Mouse (Mus musculus) lung, postnatal 0 days (tissue): ENCODE results near the gene Atpaf1. TPM values are rescaled to one million over a fixed set of nuclear protein-coding genes. Genes with fewer than 3 reads are reported as not detected.

ENCODE experiments used
- ATAC-seq: fragments of 200-750 bp; cut with Nextera tagmentation; 2 replicates; pipeline ENCODE4 v1.8.0; 2017; ENCODE audit warnings: moderate library complexity
- DNase-seq: peaks from one replicate; pipeline ENCODE4 v3.0.0-alpha.2; 2016; ENCODE audit warnings: low spot score
- H3K27ac ChIP-seq: fragments of 300-500 bp; sonication (generic); 2 replicates; pipeline ENCODE4 v1.5.1; 2014; ENCODE audit warnings: antibody characterized with exemption, mild to moderate bottlenecking, low read length, mixed read lengths
- H3K27me3 ChIP-seq: fragments of 300-500 bp; sonication (generic); replicated peaks from 2 replicates; pipeline ENCODE4 v1.6.1; 2014; ENCODE audit warnings: low read length, mixed read lengths; ENCODE audit not compliant: insufficient read depth
- H3K36me3 ChIP-seq: fragments of 300-500 bp; sonication (generic); 2 replicates; pipeline ENCODE4 v1.6.1; 2014; ENCODE audit warnings: low read length, mixed read lengths; ENCODE audit not compliant: insufficient read depth
- H3K4me1 ChIP-seq: fragments of 300-500 bp; sonication (generic); 2 replicates; pipeline ENCODE4 v1.6.1; 2014; ENCODE audit warnings: antibody characterized with exemption, low read depth, low read length, mixed read lengths; ENCODE audit not compliant: insufficient read depth
- H3K4me2 ChIP-seq: fragments of 300-500 bp; sonication (generic); replicated peaks from 2 replicates; pipeline ENCODE4 v1.6.1; 2014; ENCODE audit warnings: low read depth, mild to moderate bottlenecking, low read length, moderate library complexity, mixed read lengths
- H3K4me3 ChIP-seq: fragments of 300-500 bp; sonication (generic); 2 replicates; pipeline ENCODE4 v1.5.1; 2014; ENCODE audit warnings: low read depth, low read length
- H3K9ac ChIP-seq: fragments of 300-500 bp; sonication (generic); replicated peaks from 2 replicates; pipeline ENCODE4 v1.6.1; 2014; ENCODE audit warnings: low read depth, mild to moderate bottlenecking
- H3K9me3 ChIP-seq: fragments of 300-500 bp; sonication (generic); 2 replicates; pipeline ENCODE4 v1.6.1; 2016; ENCODE audit warnings: low read length, mixed read lengths
- CTCF ChIP-seq: IDR thresholded peaks from 2 replicates; pipeline ENCODE4 v1.5.1; 2016; ENCODE audit warnings: antibody characterized with exemption, mild to moderate bottlenecking
- EP300 ChIP-seq: IDR thresholded peaks from 2 replicates; pipeline ENCODE4 v1.6.1; 2016; ENCODE audit warnings: antibody characterized with exemption, mild to moderate bottlenecking, control low read depth
- WGBS: fragments of 180-500 bp; shearing (Covaris S2); extraction: QIAGEN DNeasy Blood & Tissue Kit; methylation state at CpG from one replicate; pipeline ENCODE4 v1.1.7; 2014; 5-methylcytosine and 5-hydroxymethylcytosine counted together
- polyA plus RNA-seq: library from polyadenylated mRNA; unstranded; fragments of >200 nt; fragmentation: Nextera tagmentation; extraction: Ambion mirVana; gene quantifications from 2 replicates; pipeline ENCODE4 v1.2.1, GENCODE M21; 2015

Gene Atpaf1
- polyA plus RNA-seq, 1 experiment from 2014 or later: 30.0 TPM

- no peaks in the 10 kb centered on the region for H3K9me3 ChIP-seq
- WGBS: 58% methylated on average over 11 of the region's 11 CpGs
- ATAC-seq (no peak), DNase-seq (peak; percentile 23)
- H3K4me2 ChIP-seq: no peak overlapping the region
- TF ChIP-seq EP300 (no peak), CTCF (no peak)
- no peaks in the 10 kb centered on the region for H3K27me3 ChIP-seq
- no peak overlapping the region for H3K9ac ChIP-seq
- H3K27ac ChIP-seq: no peak overlapping the region
- H3K36me3 ChIP-seq: 0 out of 2 replicates have a peak, but pooled peaks cover 10% of the 10 kb centered on the region
- H3K4me3 ChIP-seq: no peak overlapping the region
- H3K4me1 ChIP-seq: no peaks in the 10 kb centered on the region
These were observed 16.8 kb upstream of the Atpaf1 start for GRCm38 (mm10) chr4:115767647-115768467.

DNA sequence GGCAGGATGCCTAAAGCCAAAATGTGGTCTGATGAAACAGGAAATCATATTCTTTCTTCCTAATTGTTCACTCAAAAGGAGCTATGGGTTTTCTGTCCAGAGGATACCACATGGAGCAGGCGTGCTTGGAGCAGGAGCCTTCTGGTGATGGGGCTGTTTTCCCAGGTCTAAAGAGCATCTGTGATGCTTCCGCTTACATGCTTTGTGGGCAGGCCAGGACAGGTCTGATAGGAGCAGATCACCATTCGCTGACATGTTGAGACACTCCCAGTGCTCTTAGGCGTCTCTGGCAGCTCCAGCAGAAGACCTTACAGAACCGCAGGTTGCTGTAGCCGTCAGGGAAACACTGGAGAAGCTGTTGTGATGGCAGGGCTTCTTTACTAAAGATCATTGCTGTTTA lies 9.6 kb upstream of the Atpaf1 start:
- Histone ChIP-seq H3K27me3 (no peaks in the 10 kb centered on the region), H3K9me3 (no peaks in the 10 kb centered on the region)
- no peak for ATAC-seq

DNA sequence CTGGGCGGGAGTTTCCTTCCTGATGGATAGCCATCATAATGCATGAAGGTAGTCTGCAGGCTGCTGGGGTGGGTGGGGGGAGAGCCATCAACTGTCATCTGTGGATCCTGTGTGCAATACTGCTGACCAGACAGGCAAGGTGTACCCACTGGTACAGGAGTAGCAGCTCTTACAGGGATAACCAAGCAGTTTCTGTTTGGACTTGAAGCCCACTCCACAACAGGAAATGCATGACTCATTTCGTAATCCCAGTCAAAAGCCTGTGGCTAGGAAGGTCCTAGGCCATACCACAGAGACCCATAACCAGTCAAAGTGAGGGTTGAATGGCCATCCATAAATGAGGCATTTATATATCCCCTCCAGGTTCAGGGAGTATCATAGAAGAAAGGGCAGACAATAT lies 7.0 kb upstream of the Atpaf1 start:
- Histone ChIP-seq H3K27ac (no peak overlapping the region), H3K9me3 (no peaks in the 10 kb centered on the region), H3K27me3 (no peaks in the 10 kb centered on the region), H3K4me3 (no peak overlapping the region), H3K9ac (no peak overlapping the region), H3K36me3 (no peaks in the 10 kb centered on the region), H3K4me1 (no peaks in the 10 kb centered on the region), H3K4me2 (no peak overlapping the region)
- 94% methylated on average over 2 of the region's 2 CpGs for WGBS
- DNase-seq (no peak), ATAC-seq (no peak)
- TF ChIP-seq CTCF: no peak
- no peak for TF ChIP-seq EP300

More for the DNA sequence above, 9.6 kb upstream of the Atpaf1 start:
- no peak overlapping the region for H3K9ac ChIP-seq
- DNase-seq: no peak
- no peak overlapping the region for H3K4me2 ChIP-seq
- H3K27ac ChIP-seq: no peak overlapping the region
- H3K4me3 ChIP-seq: no peak overlapping the region
- WGBS: 89% methylated on average over 6 of the region's 6 CpGs
- no peaks in the 10 kb centered on the region for H3K4me1 ChIP-seq
- no peak for TF ChIP-seq CTCF
- TF ChIP-seq EP300: no peak
- H3K36me3 ChIP-seq: 0 out of 2 replicates have a peak, but pooled peaks cover 6% of the 10 kb centered on the region

GRCm38 (mm10) chr4:115780269-115780668 lies 4.3 kb upstream of the Atpaf1 start:
- no peak for ATAC-seq
- Histone ChIP-seq H3K9ac (no peak overlapping the region), H3K4me2 (no peak overlapping the region), H3K4me3 (no peak overlapping the region), H3K36me3 (no peaks in the 10 kb centered on the region), H3K27ac (no peak overlapping the region; the same call in 1 of the 2 replicates), H3K4me1 (no peaks in the 10 kb centered on the region), H3K27me3 (no peaks in the 10 kb centered on the region), H3K9me3 (no peaks in the 10 kb centered on the region)
- no peak for DNase-seq
- TF ChIP-seq CTCF (no peak), EP300 (no peak)
- WGBS: 44% methylated on average over 6 of the region's 6 CpGs

DNA sequence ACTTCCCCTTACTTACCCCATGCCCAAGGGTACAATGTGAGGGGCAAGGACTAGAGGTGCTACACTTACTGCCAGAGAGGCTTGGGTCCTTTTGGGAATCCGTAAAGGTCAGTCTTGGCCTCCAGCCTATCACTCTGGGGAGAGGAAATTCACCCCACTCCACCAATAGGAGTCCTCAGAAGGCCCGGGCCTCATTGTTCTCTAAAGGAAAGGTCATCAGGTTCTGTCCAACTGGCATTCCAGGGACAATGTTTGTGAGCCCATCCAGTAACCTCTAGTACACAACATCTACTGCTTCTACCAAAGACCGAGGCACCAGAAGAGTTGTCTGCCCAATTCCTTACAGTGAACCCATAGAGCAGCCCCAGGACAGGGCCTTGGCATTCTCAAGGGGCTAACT lies 3.7 kb upstream of the Atpaf1 start, which contains the start of gene Tex38:
Tex38 (minus strand) TSS at position 101 of the 400 bp plus-strand sequence.
- Histone ChIP-seq H3K9me3 (no peaks in the 10 kb centered on the region), H3K27me3 (no peaks in the 10 kb centered on the region), H3K27ac (no peak within 1 kb of the TSS; the same call in 1 of the 2 replicates), H3K36me3 (no peaks in the 10 kb centered on the region), H3K4me2 (no peak within 1 kb of the TSS), H3K4me3 (no peak within 1 kb of the TSS), H3K4me1 (no peaks in the 10 kb centered on the region), H3K9ac (no peak within 1 kb of the TSS)
- TF ChIP-seq CTCF (no peak), EP300 (no peak)
- DNase-seq (no peak), ATAC-seq (no peak)
- 69% methylated on average over 3 of the region's 3 CpGs for WGBS

GRCm38 (mm10) chr4:115782026-115782805 lies 2.4 kb upstream of the Atpaf1 start:
- H3K27me3 ChIP-seq: no peaks in the 10 kb centered on the region
- WGBS: 83% methylated on average over 5 of the region's 5 CpGs
- ATAC-seq: no peak

More at GRCm38 (mm10) chr4:115782026-115782805, 2.4 kb upstream of the Atpaf1 start:
- no peaks in the 10 kb centered on the region for H3K4me1 ChIP-seq
- H3K4me2 ChIP-seq: no peak overlapping the region
- no peaks in the 10 kb centered on the region for H3K36me3 ChIP-seq
- no peak overlapping the region for H3K27ac ChIP-seq
- H3K4me3 ChIP-seq: no peak overlapping the region
- TF ChIP-seq EP300 (no peak), CTCF (no peak)
- no peaks in the 10 kb centered on the region for H3K9me3 ChIP-seq
- DNase-seq: no peak
- H3K9ac ChIP-seq: no peak overlapping the region
